Mouse (Mus musculus) CD4-positive helper T cell, adult 2 months (primary cell): ENCODE measurements around the gene Myh14.

Experiments used
- DNase-seq: peaks from one replicate; pipeline ENCODE4 v3.0.0-alpha.2; 2012; ENCODE audit warnings: low read depth, missing footprints, low spot score

Myh14 gene

DNA sequence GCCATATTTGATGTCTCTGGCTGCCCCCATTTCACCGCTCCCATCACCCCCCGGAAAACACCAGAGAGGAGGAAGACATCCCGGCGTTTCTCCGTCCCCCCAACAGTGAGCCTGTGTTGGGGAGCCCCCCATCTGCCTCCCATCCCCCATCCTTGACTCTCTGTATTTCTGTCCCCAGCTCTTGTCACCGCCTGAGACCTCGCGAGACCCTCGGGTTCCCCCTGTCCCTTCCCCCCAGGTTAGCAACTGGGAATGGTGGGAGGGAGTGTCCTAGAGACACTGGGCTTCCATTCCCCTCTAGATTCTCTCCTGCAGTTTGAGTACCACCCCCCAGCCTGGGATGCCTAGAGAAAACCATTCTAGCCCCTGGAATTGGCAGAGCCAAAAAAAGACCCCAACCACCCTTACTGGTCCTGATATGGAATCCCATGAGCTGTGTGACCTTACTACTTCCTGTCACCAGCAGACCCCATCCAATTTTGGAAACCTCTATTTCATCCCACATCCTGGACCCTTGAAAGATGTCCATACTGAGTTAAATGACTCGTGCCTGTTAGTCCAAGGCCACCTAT, 69.9 kb downstream of the Myh14 start:
- no peak for DNase-seq

- no peak for DNase-seq
Observed at GRCm38 (mm10) chr7:44598336-44598735, 72.3 kb downstream of the Myh14 start.

DNA sequence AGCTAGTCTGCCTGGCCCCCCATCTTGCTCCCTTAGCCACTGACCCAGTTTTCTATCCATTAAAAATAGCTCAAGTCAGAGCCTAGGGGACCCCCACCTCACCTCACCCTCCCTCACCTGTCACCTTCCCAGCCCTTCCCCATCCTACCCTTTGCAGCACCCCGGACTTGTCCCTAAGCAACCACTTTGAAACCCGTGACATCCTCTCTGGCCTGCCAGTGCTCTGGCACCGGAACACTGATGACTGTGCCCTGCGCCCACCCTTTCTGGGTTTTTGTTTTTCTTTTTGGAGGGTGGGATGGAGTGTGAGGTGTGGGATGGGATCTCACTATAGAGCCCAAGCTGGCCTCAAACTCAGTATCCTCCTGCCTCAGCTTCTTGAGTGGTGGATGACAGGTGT, 73.0 kb downstream of the Myh14 start:
- DNase-seq, result no peak

- DNase-seq, result no peak
Observed at GRCm38 (mm10) chr7:44596996-44597538, 73.6 kb downstream of the Myh14 start.

DNA sequence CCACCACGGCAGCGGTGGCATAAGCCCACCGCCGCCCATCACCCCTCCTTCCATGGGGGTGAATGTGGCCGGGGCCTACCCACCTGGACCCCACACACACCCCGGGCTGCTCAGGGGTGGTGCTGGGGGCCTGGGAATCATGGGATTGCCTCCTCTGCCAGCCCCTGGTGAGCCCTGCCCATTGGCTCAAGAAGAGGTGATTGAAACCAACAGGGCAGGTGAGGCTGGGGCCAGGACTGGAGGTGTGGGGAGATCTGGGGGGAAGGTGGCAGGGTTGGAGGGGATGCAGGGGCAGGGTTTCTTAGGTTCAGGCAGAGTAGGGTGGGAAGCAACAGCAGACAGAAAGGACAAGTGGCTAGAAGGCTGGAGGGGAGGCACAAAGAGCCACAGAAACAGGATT, 74.6 kb downstream of the Myh14 start:
- no peak for DNase-seq

DNA sequence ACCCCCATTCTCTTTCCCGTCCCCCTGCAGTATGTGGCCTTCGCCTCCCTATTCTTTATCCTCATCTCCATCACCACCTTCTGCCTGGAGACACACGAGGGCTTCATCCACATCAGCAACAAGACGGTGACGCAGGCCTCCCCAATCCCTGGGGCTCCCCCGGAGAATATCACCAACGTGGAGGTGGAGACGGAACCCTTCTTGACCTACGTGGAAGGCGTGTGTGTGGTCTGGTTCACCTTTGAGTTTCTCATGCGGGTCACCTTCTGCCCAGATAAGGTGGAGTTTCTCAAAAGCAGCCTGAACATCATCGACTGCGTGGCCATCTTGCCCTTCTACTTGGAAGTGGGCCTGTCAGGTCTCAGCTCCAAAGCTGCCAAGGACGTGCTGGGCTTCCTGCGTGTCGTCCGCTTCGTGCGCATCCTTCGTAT, 75.5 kb downstream of the Myh14 start:
- DNase-seq, result no peak

DNA sequence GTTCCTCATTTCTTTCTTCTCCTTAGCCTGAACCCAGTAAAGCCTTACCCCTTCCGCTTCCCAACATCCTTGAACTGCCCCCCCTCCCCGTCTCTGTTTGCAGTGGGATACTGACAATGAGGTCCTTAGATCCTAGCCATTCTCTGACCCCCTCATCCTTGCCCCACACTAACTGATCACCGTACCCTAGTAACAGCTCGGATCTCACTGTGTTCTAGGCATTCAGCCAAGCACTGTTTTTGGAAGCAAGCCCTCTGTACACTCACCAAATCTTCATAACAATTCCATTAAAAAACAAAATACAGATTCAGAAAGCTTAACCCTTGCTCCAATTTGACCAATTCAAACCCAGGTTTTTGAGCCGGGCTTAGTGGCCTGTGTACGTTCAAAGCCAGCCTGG, 76.4 kb downstream of the Myh14 start:
- no peak for DNase-seq

- DNase-seq, result peak; percentile 51
Observed at GRCm38 (mm10) chr7:44593775-44594174, 76.9 kb downstream of the Myh14 start.

DNA sequence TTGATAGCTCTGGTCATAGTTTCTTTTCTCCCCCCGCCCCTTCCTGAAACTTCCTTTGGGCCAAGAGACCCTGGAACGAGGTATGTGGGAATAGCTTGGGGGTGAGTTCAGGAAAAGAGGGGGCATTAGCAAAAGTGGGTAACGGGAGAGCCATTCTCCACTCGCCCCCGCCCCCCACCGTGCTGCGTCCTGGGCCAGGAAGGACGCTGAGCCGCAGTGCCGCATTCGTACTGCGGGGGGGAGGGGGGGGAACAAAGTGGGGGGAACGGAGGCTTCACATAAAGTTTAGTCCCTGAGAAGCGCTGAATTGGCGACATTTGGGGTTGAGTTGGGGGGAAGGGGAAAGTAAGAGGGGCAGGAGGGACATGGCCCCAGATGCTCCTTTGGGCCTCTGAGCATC, 77.6 kb downstream of the Myh14 start:
- no peak for DNase-seq

DNA sequence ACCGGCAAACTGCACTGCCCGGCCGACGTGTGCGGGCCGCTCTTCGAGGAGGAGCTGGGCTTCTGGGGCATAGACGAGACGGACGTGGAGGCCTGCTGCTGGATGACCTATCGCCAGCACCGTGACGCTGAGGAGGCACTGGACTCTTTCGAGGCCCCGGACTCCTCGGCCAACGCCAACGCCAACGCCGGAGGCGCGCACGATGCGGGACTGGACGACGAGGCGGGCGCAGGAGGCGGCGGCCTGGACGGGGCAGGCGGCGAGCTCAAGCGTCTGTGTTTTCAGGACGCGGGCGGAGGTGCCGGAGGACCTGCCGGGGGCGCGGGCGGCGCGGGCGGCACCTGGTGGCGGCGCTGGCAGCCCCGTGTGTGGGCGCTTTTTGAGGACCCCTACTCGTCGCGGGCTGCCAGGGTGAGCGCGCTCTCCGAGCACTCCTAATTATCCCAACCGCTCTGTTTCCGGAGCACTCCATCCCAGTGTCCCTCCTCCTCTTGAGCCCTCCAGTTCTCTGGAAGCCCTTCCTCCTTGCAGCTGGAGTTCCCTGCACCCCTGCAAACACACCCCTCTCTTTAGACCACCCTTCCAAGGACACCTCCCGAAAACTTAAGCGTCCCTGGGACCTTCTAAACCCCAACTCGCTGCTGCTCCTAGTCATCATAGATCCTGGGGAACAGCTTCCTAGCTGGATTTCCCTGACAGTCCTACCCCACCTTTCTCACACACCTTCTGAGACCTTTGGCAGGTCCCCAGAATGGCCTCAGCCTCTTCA, 79.1 kb downstream of the Myh14 start:
- no peak for DNase-seq

DNA sequence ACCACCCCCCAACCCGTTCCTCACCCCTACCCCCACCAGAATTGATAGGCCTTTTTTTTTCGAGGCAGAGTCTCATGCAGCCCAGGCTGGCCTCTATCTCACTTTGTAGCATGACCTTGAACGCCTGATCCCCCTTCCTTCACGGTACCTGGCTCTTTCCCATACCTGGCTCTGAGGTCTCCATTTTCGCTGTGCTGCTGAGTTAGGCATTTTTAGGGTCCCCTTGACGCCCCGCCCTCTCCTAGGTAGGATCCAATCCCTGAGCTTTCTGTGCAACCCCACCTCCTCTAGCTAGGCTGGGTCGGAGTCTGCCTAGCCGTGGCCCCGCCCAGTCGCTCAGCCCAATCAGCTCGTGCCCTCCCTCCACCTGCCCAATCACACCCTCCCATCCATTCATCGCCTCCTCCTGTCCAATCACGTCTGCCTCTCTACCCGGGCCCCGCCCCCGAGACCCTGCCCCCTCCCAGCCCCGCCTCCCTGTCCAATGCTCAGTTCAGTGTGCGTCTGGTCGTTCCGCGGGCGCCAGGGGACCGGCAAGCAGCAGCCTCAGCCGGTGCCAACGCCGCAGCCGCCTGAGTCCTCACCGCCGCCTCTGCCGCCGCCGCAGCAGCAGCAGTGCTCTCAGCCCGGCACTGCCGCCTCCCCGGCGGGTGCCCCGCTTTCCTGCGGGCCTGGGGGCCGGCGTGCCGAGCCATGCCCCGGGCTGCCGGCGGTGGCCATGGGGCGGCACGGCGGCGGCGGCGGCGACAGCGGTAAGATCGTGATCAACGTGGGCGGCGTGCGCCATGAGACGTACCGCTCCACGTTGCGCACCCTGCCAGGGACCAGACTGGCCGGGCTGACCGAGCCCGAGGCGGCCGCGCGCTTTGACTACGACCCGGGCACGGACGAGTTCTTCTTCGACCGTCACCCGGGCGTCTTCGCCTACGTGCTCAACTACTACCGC, 80.0 kb downstream of the Myh14 start, which contains the start of gene Kcnc3:
Gene Kcnc3, plus strand, starts transcription at position 263 of the 946 bp plus-strand sequence.
- DNase-seq, result peak; percentile 78

DNA sequence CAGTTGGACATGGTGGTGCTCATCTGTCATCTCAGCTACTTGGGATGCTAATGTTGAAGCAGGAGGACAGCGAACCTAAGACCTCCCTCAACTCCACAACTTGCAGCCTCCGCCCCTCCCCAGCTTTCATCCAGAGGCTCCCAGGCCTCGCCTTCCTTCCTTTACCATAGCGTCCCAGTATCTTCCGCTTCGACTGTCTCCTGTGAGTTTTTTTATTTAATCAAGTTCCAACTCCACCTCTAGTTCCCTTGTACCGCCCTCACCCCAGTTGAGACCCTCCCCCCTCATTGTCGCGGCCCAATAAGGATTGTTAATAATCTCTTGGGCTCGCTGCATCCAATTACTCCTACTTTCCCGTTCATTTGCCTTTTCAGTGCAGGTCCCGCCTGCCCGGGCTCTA, 80.7 kb downstream of the Myh14 start:
- no peak for DNase-seq

DNA sequence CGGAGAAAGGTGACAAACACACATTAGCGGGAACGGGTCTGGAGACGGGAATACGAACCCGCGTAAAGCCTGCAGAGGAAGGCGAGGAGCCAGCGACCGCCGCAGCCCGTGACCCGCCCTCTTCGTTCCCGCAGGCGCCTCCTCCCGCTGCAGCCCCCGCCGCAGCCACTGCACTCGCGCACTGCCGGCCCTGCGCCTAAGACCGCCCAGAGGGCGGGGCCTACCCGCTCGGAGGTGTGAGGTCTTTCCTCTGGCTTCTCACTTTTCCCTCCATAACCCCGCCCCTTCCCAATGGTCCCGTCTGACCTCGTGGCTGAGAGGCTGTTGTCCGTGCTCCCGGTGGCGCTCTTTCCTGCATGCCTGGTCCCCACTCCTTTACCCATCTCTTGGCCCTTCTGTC, 81.5 kb downstream of the Myh14 start:
- DNase-seq, result peak; percentile 58

DNA sequence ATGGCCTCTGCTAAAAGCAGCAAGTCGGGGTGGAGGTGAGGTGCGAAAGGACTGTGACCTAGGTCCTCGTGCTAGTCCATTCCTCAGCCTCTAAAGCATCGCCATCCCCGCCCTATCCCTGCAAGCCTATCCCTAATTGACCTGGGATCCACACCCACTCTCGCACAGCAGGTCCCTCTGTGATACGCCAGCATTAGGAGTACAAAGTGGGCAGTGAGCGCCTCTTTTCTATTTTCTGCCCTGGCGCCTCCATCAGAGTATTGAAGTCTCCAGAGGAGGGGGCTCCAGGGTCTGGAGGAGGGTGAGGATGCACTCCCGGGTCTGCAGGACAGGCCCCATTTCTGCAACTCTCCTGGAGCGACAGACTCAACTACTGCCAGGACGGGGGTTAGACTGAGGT, 82.3 kb downstream of the Myh14 start:
- DNase-seq, result no peak

DNA sequence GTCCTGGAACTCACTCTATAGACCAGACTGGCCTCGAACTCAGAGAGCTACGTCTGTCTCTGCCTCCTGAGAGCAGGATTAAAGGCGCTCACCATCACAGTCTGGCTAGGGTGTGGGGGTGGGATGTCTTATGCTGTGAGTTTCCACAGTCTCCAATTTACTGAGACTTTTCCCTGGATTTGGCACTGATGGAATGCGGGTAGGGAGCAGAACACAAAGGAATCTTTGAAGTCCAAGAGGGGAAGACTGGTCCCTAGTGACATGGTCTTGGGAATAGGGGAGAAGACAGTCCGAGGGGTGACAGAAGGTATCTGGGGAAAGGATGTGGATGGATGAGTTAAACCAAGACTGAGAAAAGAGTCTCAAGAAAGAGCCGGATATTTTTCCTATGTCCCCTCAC, 83.0 kb downstream of the Myh14 start:
- no peak for DNase-seq

- peak; percentile 27 for DNase-seq
Observed at GRCm38 (mm10) chr7:44586930-44587329, 83.7 kb downstream of the Myh14 start.

DNA sequence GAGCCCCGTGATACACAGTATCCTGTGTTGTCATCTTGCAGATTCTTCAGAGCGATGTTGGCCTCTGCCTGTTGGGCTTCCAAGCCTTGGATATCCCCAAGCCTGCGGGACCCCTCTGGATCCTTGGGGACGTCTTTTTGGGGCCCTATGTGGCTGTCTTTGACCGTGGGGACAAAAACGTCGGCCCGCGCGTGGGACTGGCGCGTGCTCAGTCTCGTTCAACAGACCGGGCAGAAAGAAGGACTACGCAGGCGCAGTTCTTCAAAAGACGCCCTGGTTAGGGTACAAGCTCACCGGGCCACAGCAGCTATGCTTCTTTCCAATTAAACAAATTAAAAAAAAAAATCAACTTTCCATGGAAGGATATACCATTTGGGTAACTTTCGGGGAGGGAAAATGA, 84.1 kb downstream of the Myh14 start:
- no peak for DNase-seq

DNA sequence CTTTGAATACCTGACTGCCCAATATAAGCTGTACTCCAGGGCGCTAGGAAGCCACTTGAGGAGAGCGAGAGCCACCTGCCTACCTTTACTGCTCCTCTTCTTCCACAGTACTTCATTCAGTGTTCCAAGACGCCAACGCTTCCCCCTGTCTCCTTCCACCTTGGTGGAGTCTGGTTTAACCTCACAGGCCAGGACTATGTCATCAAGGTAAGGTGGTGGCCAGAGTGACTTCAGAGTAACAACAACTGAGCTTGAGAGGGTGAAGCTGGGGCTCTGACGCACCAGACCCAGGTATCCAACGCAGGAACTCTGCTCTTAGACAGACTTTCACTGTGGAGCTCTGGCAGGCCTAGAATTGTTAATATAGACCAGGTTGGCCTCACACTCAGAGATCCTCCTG, 85.0 kb downstream of the Myh14 start:
- no peak for DNase-seq

GRCm38 (mm10) chr7:44584921-44585320, 85.7 kb downstream of the Myh14 start:
- no peak for DNase-seq

- no peak for DNase-seq
Observed at GRCm38 (mm10) chr7:44584265-44584804, 86.3 kb downstream of the Myh14 start.

- no peak for DNase-seq
Observed at GRCm38 (mm10) chr7:44583146-44583545, 87.5 kb downstream of the Myh14 start.

DNA sequence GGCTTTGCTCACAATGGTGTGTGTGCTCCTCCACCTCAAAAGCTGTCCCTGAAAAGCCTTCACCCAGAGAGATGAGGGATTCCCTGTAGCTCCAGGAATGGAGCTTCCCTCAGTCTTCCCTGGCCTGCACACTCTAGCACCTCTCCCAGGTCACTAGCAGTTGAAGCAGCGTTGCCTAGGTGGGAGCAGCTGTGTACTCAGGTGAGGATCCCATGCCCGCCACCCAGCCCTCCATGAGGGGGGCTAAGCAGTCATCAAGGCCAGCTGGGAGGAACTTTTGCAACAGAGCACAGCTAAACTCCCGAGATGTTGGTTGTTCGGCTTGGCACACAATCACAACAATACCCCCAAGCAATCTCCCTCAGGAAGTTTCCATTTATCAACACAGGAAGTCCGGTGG, 87.9 kb downstream of the Myh14 start:
- DNase-seq, result no peak
